12 mouse cellular contexts compared by ENCODE assay signal in the genomic region with DNA sequence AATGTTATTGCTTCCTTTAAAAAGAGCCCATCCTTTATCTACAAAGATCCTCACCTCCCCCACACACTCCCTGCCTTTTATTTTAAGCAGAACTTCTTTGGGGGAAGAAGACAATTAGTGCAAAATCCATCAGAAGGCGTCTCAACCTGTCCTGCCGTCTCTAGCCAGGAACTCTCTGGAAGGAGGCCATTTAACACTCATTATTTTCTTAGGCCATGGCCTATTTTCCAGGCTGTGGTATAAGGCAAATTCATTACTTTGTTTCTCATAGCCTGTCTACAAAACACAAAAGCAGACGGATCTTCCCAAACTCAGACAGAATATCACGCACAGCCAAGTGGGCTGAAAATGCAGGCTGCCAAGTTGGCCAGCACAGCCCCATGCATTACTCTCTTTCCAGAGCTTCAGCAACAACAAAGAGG.
DNase-seq lines count a peak whose midpoint lies in the region; ATAC-seq and TF ChIP-seq lines count a peak whose summit lies in the region.
"Had no signal": no experiment of that assay in that cellular context is flagged by ENCODE, and none has a peak within 500 bp of the region (broad histone marks: within the 10 kb centered on the region; RNA-seq: fewer than 3 reads in every experiment).

No protein-coding gene starts in this region.

- 0 out of 2 replicates have a peak overlapping the region, but pooled peaks have one; percentile 19 for H3K27ac ChIP-seq in forebrain, embryonic 12.5 days
- no peak overlapping the region for H3K27ac ChIP-seq in forebrain, embryonic 10.5 days
- H3K27ac ChIP-seq in lung, embryonic 14.5 days (ENCODE audit: low read depth), result no peak overlapping the region; the same call in 1 of the 2 replicates
- H3K27ac ChIP-seq: embryonic facial prominence, embryonic 12.5 days; heart, adult 2 months; limb, embryonic 13.5 days had no signal

- no peaks in the 10 kb centered on the region for H3K9me3 ChIP-seq in forebrain, embryonic 12.5 days
- H3K9me3 ChIP-seq in forebrain, embryonic 10.5 days, result no peaks in the 10 kb centered on the region
- no peaks in the 10 kb centered on the region for H3K9me3 ChIP-seq in lung, embryonic 14.5 days (ENCODE audit: low read depth, low read length)
- H3K9me3 ChIP-seq: embryonic facial prominence, embryonic 12.5 days; limb, embryonic 13.5 days had no signal

- no peak for ATAC-seq in forebrain, embryonic 12.5 days (ENCODE audit: low FRiP score)
- peak; percentile 69 for ATAC-seq in lung, embryonic 14.5 days (ENCODE audit: insufficient read depth)
- ATAC-seq in megakaryocyte progenitor cell, adult 5-6 weeks (replicated peaks; ENCODE audit: poor library complexity), result no peak

- no peak overlapping the region for H3K4me3 ChIP-seq in forebrain, embryonic 12.5 days (replicated peaks)
- H3K4me3 ChIP-seq in forebrain, embryonic 10.5 days, result no peak overlapping the region
- no peak overlapping the region for H3K4me3 ChIP-seq in lung, embryonic 14.5 days (ENCODE audit: low read depth, low read length)
- H3K4me3 ChIP-seq: embryonic facial prominence, embryonic 12.5 days; heart, adult 2 months; limb, embryonic 13.5 days had no signal

- no peak for DNase-seq in forebrain, embryonic 10.5 days (ENCODE audit: extremely low spot score, low spot score)
- peak; percentile 68 for DNase-seq in lung, embryonic 14.5 days
- no peak for DNase-seq in lung, postnatal 36 days
- DNase-seq in cerebellum, postnatal 14 days, result peak; percentile 20 to 45
- DNase-seq in lung, postnatal 25 days (ENCODE audit: low spot score), result peak; percentile 1
- no peak for DNase-seq in yolk sac, embryonic 10.5 days (ENCODE audit: low spot score)
- DNase-seq: kidney, adult 11 months had no signal

- WGBS in forebrain, embryonic 12.5 days, result 81% methylated on average over 4 of the region's 4 CpGs
- 91% methylated on average over 4 of the region's 4 CpGs for WGBS in forebrain, embryonic 10.5 days
- WGBS in lung, embryonic 14.5 days, result 36% methylated on average over 4 of the region's 4 CpGs

- no peaks in the 10 kb centered on the region for H3K4me1 ChIP-seq in forebrain, embryonic 12.5 days
- H3K4me1 ChIP-seq in forebrain, embryonic 10.5 days, result no peaks in the 10 kb centered on the region
- H3K4me1 ChIP-seq in lung, embryonic 14.5 days (ENCODE audit: insufficient read depth), result 0 out of 2 replicates have a peak, but pooled peaks cover 3% of the 10 kb centered on the region
- H3K4me1 ChIP-seq: embryonic facial prominence, embryonic 12.5 days; limb, embryonic 13.5 days had no signal

- TF ChIP-seq CTCF in lung, embryonic 14.5 days (IDR thresholded peaks at IDR 0.05; ENCODE audit: low read depth), result no peak

- no peaks in the 10 kb centered on the region for H3K36me3 ChIP-seq in forebrain, embryonic 12.5 days (replicated peaks)
- no peaks in the 10 kb centered on the region for H3K36me3 ChIP-seq in forebrain, embryonic 10.5 days (replicated peaks)
- no peaks in the 10 kb centered on the region for H3K36me3 ChIP-seq in lung, embryonic 14.5 days (ENCODE audit: insufficient read depth)
- H3K36me3 ChIP-seq: embryonic facial prominence, embryonic 12.5 days; limb, embryonic 13.5 days had no signal

- H3K27me3 ChIP-seq in forebrain, embryonic 12.5 days, result no peaks in the 10 kb centered on the region
- H3K27me3 ChIP-seq in forebrain, embryonic 10.5 days (ENCODE audit: poor library complexity, severe bottlenecking), result no peaks in the 10 kb centered on the region
- H3K27me3 ChIP-seq in lung, embryonic 14.5 days (ENCODE audit: insufficient read depth, low read length), result no peaks in the 10 kb centered on the region
- H3K27me3 ChIP-seq: embryonic facial prominence, embryonic 12.5 days; limb, embryonic 13.5 days had no signal

- H3K9ac ChIP-seq in forebrain, embryonic 12.5 days, result no peak overlapping the region
- H3K9ac ChIP-seq in lung, embryonic 14.5 days, result no peak overlapping the region
- H3K9ac ChIP-seq: embryonic facial prominence, embryonic 12.5 days; limb, embryonic 13.5 days had no signal

- no peak overlapping the region for H3K4me2 ChIP-seq in forebrain, embryonic 12.5 days
- H3K4me2 ChIP-seq in lung, embryonic 14.5 days, result no peak overlapping the region
- H3K4me2 ChIP-seq: embryonic facial prominence, embryonic 12.5 days; limb, embryonic 13.5 days had no signal

Comparison
In these comparisons a context has a peak if more than half of its experiments do, and no peak if none do; other contexts are left out.
1. DNase-seq: peak in lung, embryonic 14.5 days (single experiment), cerebellum, postnatal 14 days (2 of 2) and lung, postnatal 25 days (single experiment); none in forebrain, embryonic 10.5 days (single experiment), lung, postnatal 36 days (single experiment) and yolk sac, embryonic 10.5 days (single experiment).